Mouse (Mus musculus) liver, embryonic 14.5 days (tissue): ENCODE results near the gene Slc16a11.

Experiments used
- CTCF ChIP-seq: IDR thresholded peaks from 2 replicates; pipeline ENCODE4 v1.5.1; 2016; ENCODE audit warnings: antibody characterized with exemption, low read depth, control low read depth
- EP300 ChIP-seq: IDR thresholded peaks from 2 replicates; pipeline ENCODE4 v1.6.1; 2016; ENCODE audit warnings: antibody characterized with exemption, low read depth

DNA sequence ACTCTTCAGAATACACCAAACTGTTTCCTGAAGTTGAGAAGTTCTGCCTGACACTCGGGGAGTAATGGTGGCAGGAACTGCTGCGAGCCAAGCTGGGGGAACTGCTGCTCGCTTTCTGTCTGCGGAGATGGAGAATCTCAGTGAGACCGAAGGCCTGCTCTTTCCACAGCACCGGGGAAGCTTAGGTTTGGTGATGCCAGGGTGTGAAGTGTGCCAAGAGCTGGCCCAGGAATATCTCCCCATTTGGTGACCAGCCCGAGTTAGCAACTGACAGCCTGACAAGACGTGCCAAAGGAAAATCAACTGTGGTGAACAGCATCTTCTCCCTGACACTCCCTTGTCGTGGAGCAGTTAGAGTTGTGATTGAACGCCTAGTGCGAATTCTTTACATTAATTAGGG is 34.2 kb upstream of the Slc16a11 start:
- TF ChIP-seq CTCF: no peak
- TF ChIP-seq EP300: no peak
